Mouse (Mus musculus) inflammation-experienced regulatory T-cells (primary cell): ENCODE results near the gene Efs. TPM values are rescaled to one million over a fixed set of nuclear protein-coding genes. Genes with fewer than 3 reads are reported as not detected.

ENCODE experiments used
- polyA plus RNA-seq, 2 experiments: library from polyadenylated mRNA; unstranded; fragments of 100-300 nt; shearing (Covaris generic); gene quantifications; one replicate each; pipeline ENCODE4 v1.2.1; 2017

The Efs gene
- polyA plus RNA-seq: under 1 TPM; 0.35 to 0.92 TPM

DNA sequence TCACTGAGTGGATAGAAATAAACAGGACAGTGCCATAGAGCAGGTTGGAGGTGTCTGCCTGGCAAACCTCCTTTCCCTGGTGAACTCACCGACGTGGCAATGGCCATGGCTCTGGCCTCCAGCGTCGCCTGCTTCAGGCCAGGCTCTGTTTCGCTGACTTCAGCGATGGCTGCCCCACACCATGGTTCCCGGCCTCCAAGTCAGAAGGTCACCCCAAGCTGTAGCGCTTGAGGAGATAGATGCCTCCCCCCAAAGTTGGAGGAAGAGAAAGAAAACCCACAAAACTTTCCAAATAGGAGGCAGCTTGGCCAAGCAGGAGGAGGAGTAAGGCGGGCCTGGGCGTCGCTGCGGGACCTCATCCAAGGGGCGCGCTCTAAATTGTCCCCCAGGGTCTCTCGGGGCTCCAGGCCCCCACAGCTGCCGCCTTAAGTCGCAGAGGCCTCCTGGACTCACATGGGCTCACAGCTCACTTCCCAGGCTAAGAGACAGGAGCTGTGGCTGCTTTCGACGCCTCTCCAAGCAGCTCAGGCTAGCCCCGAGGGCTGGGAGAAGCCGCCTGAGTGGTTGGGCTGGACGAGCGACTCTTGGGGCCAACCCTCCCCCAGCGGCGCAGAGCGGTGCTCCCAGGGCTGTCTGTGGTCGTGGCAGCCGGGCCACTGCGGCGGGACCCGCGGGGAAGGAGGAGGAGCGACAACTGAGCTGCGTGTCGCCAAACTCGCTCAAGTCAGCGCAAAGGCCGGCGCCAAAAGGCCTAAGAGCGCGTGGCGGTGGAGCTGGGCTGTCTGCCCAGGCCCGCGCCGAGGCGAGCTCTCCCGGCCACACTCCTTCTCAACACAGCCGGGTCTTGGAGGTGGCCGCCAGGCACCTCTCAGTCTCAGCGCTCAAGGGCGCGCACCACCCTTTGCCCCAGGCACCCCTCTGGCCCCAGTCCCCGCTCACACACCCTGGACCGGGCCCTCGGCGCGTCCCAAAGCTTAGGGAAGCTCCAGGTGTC lies at the start of gene Efs:
TSS of gene Efs (minus strand) at position 778 of the 994 bp plus-strand sequence.

DNA sequence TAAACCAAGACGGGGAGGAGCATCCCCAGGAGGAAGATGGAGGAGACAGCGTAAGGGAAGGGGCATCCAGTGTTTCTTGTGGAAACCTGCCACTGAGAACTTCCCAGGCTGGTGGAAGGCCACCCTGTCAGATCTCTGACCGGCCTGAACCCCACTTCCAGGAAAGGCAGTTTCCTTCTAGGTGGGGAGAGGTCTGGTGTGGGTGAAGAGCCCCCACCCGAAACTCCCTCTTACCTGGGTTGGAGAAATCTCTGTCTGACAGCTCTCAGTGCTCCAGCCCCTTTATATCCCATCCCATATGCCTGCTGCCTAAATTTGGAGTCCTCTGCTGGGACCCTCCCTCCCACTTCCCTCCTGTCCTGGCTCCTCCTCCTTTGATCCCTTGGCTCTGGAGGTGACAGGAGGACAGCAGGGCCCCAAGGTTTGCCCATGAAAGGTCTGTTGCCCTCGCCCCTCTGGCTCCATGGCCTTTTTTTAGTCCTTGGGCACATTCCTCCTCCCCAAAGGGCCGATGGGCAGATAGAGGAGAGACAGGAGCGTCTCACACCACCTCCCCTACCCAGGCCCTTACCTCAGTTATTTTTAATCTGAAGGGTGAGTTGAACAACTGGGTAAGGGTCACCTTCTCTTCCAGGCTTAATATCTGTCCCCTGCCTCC lies 40.5 kb upstream of the Efs start, which contains the start of gene Myh6:
TSS of gene Myh6 (minus strand) at position 608 of the 658 bp plus-strand sequence.

DNA sequence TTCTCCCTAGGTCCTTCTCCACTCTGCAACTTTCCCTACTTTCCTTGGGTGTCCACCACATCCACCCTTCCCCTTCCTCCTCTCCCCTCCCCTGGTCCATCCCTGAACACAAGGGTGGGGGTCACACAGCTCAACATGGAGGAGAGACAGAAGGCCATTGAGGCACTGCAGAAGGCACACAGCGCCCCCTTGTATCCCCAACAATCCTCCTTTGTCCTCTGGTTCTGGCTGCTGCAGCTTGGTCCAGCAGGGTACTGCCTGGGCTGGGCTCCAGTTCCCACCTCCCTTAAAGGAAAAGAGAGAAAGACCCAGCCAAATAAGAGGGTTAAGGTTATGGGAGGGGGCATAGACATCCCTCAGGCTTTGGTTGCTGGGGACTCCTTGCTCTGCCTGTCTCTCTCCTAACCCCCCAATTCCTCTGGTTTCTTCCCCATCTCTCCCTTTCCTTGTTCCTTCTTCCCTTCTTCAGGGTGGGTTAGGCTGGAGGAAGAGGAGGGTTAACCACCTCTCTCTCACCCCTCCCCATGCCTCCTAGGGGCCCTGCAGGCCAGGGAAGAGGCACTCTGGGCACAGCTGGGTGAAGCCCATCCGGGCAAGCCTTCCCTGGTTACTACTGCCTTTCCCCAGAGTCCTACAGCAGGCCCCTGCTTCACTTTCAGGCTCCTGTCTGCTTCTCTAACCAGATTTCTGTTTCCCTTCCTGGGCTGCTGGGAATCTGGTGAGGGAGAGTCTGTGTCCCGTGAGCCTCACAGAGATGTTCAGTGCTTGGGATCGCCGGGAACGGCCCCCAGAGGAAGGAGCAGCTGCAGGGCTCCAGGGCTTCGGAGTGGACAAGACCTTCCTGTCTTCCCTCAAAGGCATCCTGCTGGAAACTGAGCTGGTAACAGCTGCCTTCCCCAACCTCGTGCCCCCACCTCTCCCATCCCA lies 10.2 kb upstream of the Efs start, which contains the start of gene Cmtm5:
TSS of gene Cmtm5 (plus strand) at position 358 of the 927 bp plus-strand sequence.

DNA sequence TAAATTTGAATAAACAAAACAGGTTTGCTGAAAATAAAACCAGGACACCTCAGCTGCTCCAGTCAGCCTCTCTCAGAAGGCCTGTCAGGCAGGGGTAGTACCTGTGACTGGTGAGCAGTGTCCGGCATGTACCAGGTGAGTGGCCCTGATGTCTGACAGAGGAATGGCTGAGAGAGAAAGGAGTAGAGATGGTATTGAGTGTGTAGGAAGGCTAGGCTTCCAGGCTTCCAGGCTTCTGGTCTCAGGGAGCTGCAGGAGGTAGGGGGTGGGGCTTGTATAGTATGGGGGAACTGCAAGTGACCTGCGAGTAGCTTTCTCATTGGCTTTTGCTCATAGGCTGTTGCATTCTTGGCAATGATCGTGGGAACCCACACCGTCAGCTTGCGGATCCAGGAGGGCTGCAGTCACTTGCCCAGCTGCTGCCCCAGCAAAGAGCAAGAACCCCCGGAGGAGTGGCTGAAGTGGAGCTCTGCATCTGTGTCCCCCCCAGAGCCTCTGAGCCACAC lies 6.8 kb upstream of the Efs start, which contains the start of gene Il25:
TSS of gene Il25 (plus strand) at position 51 of the 506 bp plus-strand sequence.

GRCm38 (mm10) chr14:54912886-54913285 lies 13.0 kb downstream of the Efs start, which contains the start of gene Slc22a17:
TSS of gene Slc22a17 (minus strand) at chr14:54913132.

GRCm38 (mm10) chr14:54892200-54892599 lies 33.7 kb downstream of the Efs start, which contains the start of gene Pabpn1:
TSS of gene Pabpn1 (plus strand) at chr14:54892500.

DNA sequence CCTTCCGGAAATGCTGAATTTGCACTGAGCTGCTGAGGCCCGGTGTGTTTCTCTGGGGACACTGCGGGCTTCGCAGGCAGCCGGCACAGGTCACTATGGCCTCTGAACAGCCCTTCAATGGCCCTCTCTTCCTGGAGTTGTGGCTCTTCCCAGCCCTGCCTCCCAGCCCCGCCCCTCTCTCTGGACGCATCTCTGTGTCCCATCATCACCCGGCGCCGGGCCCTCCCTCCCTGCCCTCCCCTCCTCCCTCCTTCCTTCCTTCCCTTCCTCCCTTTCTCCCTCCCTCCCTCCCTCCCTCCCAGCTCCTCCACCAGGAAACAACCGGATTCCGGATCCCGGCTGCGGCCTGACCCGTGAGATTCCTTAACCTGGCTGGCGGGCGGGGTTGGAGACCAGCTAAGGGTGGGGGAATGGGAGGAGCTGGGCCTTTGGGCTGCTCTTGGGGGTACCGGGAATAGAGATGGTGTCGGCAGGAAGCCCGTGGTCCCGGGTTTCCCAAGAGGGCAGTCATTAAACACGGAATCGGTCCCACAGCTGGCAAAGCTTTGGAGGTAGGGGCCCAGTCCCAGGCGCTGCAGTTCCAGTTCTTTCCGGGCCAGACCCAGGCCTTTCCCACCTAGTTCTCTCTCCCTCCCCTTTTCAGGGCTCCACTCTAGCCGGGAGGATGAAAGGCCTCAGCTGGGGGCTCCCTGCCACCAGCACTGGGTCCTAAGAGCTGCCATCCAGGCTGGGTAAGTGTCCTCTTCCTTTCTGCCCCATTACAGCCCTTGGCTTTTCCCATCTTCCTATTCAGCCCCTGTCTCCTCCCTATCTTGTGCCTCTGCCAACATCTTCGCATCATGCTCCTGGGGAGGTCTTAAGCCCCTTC lies 42.5 kb downstream of the Efs start, which contains the start of the genes Bcl2l2 and Gm20521:
TSS of gene Bcl2l2 (plus strand) at position 224 of the 868 bp plus-strand sequence.
TSS of gene Gm20521 (plus strand) at position 288 of the 868 bp plus-strand sequence.

GRCm38 (mm10) chr14:54877048-54877715 lies 48.7 kb downstream of the Efs start, which contains the start of gene Ppp1r3e:
TSS of gene Ppp1r3e (minus strand) at chr14:54877550.

GRCm38 (mm10) chr14:54870861-54871260 lies 55.1 kb downstream of the Efs start, which contains the start of gene Homez:
TSS of gene Homez (minus strand) at chr14:54870961.

Other genes with a start within 250 kb of the Efs start
- 10 to 100 TPM; 78.9 to 85.7 TPM for gene 1700123O20Rik, start 239.9 kb downstream of the Efs start, polyA plus RNA-seq
- 10 to 100 TPM; 70.4 to 93.8 TPM for gene Acin1, start 239.2 kb downstream of the Efs start, polyA plus RNA-seq
- gene Gm29776, start 227.3 kb downstream of the Efs start, polyA plus RNA-seq: 1 to 10 TPM in 1 of 2 experiments, under 1 TPM in 1; 0.06 to 2.6 TPM
- not detected for gene Cebpe, start 214.0 kb downstream of the Efs start, polyA plus RNA-seq
- gene Slc7a8, start 144.2 kb downstream of the Efs start, polyA plus RNA-seq: under 1 TPM; 0.14 to 0.76 TPM
- gene Rnf212b, start 112.0 kb downstream of the Efs start, polyA plus RNA-seq: not detected
- gene Homez, start 55.2 kb downstream of the Efs start, polyA plus RNA-seq: 10 to 100 TPM; 13.5 to 15.9 TPM
- 1 to 10 TPM; 2.2 to 4.4 TPM for gene Ppp1r3e, start 48.6 kb downstream of the Efs start, polyA plus RNA-seq
- 1 to 10 TPM in 1 of 2 experiments, under 1 TPM in 1; 0.54 to 1.4 TPM for gene Bcl2l2, start 42.7 kb downstream of the Efs start, polyA plus RNA-seq
- gene Gm20521, start 42.7 kb downstream of the Efs start, polyA plus RNA-seq: not detected
- gene Pabpn1, start 33.6 kb downstream of the Efs start, polyA plus RNA-seq: 100 to 1,000 TPM; 192 TPM
- gene Slc22a17, start 13.0 kb downstream of the Efs start, polyA plus RNA-seq: 1 to 10 TPM; 1.8 to 8.8 TPM
- gene Il25, start 6.6 kb upstream of the Efs start, polyA plus RNA-seq: under 1 TPM; 0.19 to 0.71 TPM
- gene Cmtm5, start 10.1 kb upstream of the Efs start, polyA plus RNA-seq: 10 to 100 TPM in 1 of 2 experiments, under 1 TPM in 1; 0.39 to 10.2 TPM
- 1 to 10 TPM in 1 of 2 experiments, under 1 TPM in 1; 0.05 to 1.4 TPM for gene Myh6, start 40.8 kb upstream of the Efs start, polyA plus RNA-seq
- gene Gm17428, start 50.8 kb upstream of the Efs start, polyA plus RNA-seq: not detected
- 1 to 10 TPM in 1 of 2 experiments, under 1 TPM in 1; 0.39 to 1.8 TPM for gene Myh7, start 68.5 kb upstream of the Efs start, polyA plus RNA-seq
- gene Ngdn, start 89.3 kb upstream of the Efs start, polyA plus RNA-seq: 100 to 1,000 TPM; 124 to 159 TPM
- gene Zfhx2, start 166.2 kb upstream of the Efs start, polyA plus RNA-seq: 1 to 10 TPM; 5.9 to 8.6 TPM
- gene Thtpa, start 168.7 kb upstream of the Efs start, polyA plus RNA-seq: 10 to 100 TPM; 11.8 to 12.9 TPM
- gene Ap1g2, start 180.5 kb upstream of the Efs start, polyA plus RNA-seq: 100 to 1,000 TPM; 146 to 159 TPM
- 1 to 10 TPM in 1 of 2 experiments, under 1 TPM in 1; 0.14 to 2.3 TPM for gene Jph4, start 190.8 kb upstream of the Efs start, polyA plus RNA-seq